Mouse (Mus musculus) hindbrain, embryonic 15.5 days (tissue): ENCODE measurements around the gene Gabrp. TPM values are rescaled to one million over a fixed set of nuclear protein-coding genes. Genes with fewer than 3 reads are reported as not detected.

Experiments used
- ATAC-seq: fragments of 200-750 bp; cut with Nextera tagmentation; 2 replicates; pipeline ENCODE4 v1.8.0; 2017; ENCODE audit warnings: low read depth, moderate number of reproducible peaks, moderate TSS enrichment; ENCODE audit not compliant: low FRiP score
- H3K27ac ChIP-seq: fragments of 300-500 bp; sonication (generic); replicated peaks from 2 replicates; pipeline ENCODE4 v1.5.1; 2015; ENCODE audit warnings: mild to moderate bottlenecking, inconsistent platforms
- H3K27me3 ChIP-seq: fragments of 300-500 bp; sonication (generic); 2 replicates; pipeline ENCODE4 v1.6.1; 2015; ENCODE audit warnings: control low read depth, inconsistent platforms
- H3K36me3 ChIP-seq: fragments of 300-500 bp; sonication (generic); 2 replicates; pipeline ENCODE4 v1.6.1; 2015; ENCODE audit warnings: control low read depth, inconsistent platforms
- H3K4me1 ChIP-seq: fragments of 300-500 bp; sonication (generic); replicated peaks from 2 replicates; pipeline ENCODE4 v1.6.1; 2015; ENCODE audit warnings: control low read depth, inconsistent platforms
- H3K4me2 ChIP-seq: fragments of 300-500 bp; sonication (generic); 2 replicates; pipeline ENCODE4 v1.6.1; 2015; ENCODE audit warnings: moderate library complexity, mild to moderate bottlenecking, inconsistent platforms
- H3K4me3 ChIP-seq: fragments of 300-500 bp; sonication (generic); 2 replicates; pipeline ENCODE4 v1.5.1; 2015; ENCODE audit warnings: mild to moderate bottlenecking, inconsistent platforms
- H3K9ac ChIP-seq: fragments of 300-500 bp; sonication (generic); 2 replicates; pipeline ENCODE4 v1.6.1; 2015; ENCODE audit warnings: inconsistent platforms
- H3K9me3 ChIP-seq: fragments of 300-500 bp; sonication (generic); 2 replicates; pipeline ENCODE4 v1.6.1; 2016; ENCODE audit warnings: control low read depth, inconsistent platforms
- WGBS: fragments of 180-500 bp; shearing (Covaris S2); methylation state at CpG from one replicate; pipeline ENCODE4 v1.1.7; 2015; 5-methylcytosine and 5-hydroxymethylcytosine counted together
- polyA plus RNA-seq: library from polyadenylated mRNA; unstranded; fragments of >200 nt; fragmentation: Nextera tagmentation; extraction: Ambion mirVana; gene quantifications from 2 replicates; pipeline ENCODE4 v1.2.1, GENCODE M21; 2015

Gabrp gene
- polyA plus RNA-seq, 1 experiment from 2014 or later: not detected

DNA sequence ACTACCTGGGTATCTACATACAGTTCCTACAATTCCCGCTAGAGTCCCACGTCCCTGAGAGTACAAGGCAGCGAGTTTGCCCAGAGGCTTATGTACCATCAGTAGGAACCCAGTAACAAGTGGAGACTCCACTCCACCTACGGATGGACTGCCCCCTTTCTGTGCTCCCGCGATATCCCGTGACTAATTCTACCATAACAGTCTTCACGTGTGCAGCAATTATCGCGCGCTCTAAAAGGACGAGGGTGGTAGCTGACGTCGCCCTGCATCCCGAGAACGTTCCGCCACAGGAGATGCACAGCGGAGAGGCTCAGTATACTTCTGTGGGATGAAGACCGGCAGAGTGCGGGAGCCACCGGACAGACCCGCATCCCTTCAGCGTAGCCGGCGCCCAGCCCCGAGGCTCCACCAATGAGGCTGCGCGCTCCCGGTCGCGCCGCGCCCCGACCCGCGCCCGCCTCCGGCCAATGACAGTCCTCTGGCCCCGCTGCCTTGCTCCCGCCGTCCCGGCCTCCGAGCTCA lies 65.8 kb downstream of the Gabrp start:
- ATAC-seq: peak; percentile 92
- WGBS: 0% methylated on average over 42 of the region's 43 CpGs
- Histone ChIP-seq H3K36me3 (no peaks in the 10 kb centered on the region), H3K4me3 (peak overlapping the region; percentile 78), H3K9me3 (no peaks in the 10 kb centered on the region), H3K4me1 (peaks cover 9% of the 10 kb centered on the region; the same call in 1 of the 2 replicates), H3K4me2 (peak overlapping the region; percentile 72), H3K27me3 (no peaks in the 10 kb centered on the region), H3K27ac (peak overlapping the region; percentile 88), H3K9ac (peak overlapping the region; percentile 82)

DNA sequence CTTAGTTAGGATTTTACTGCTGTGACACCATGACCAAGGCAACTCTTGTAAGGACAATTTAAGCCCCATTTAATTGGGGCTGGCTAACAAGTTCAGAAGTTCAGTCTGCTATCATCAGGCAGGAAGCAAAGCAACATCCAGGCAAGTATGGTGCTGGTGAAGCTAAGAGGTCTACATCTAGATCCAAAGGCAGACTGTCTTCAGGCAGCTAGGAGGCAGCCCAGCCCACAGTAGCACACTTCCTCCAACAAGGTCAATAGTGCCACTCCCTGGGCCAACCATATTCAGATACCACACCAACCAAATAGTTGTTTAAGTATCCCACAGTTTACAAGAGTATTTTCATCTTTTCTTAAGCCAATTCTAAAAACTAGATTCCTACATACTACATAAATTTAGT lies 69.4 kb downstream of the Gabrp start:
- no peaks in the 10 kb centered on the region for H3K36me3 ChIP-seq
- no peak overlapping the region for H3K27ac ChIP-seq
- H3K4me1 ChIP-seq: peaks cover 9% of the 10 kb centered on the region; the same call in 1 of the 2 replicates
- H3K4me3 ChIP-seq: no peak overlapping the region
- H3K9me3 ChIP-seq: no peaks in the 10 kb centered on the region
- H3K27me3 ChIP-seq: no peaks in the 10 kb centered on the region
- ATAC-seq: no peak
- H3K4me2 ChIP-seq: no peak overlapping the region
- no peak overlapping the region for H3K9ac ChIP-seq

Other genes starting within 250 kb of the Gabrp start
- gene Ranbp17, start 65.2 kb downstream of the Gabrp start, polyA plus RNA-seq: 7.7 and 7.8 TPM in 2 replicates
- not detected in 2 replicates for gene D130052B06Rik, start 20.3 kb upstream of the Gabrp start, polyA plus RNA-seq